Comparison of ENCODE assay signal across 8 mouse cellular contexts in the genomic region with DNA sequence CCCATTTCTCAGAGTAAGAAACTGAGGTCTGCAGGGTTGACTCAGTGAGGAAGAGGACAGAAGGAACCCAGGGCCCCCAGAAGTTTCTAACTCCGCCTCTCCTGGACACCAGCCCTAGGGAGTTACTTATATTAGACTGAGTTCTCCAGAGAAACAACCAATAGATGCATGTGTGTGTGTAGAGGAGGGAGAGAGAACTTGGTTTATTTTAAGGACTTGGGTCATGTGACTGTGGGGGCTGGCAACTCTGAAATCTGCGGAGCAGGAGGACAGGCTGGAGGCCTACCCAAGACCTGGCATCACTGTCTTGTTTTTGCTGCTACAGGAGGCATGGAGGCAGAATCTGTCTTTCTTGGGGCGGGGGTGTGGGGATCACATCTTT. TPM values are rescaled to one million over a fixed set of nuclear protein-coding genes. Genes with fewer than 3 reads are reported as not detected.
DNase-seq lines count a peak whose midpoint lies in the region; ATAC-seq and TF ChIP-seq lines count a peak whose summit lies in the region.

No protein-coding gene starts in this region.

- no peaks in the 10 kb centered on the region for H3K36me3 ChIP-seq in liver, embryonic 12.5 days

- H3K27ac ChIP-seq in gastrocnemius, adult 2 months: peak overlapping the region; percentile 81
- peak overlapping the region; percentile 94 for H3K27ac ChIP-seq in bone marrow macrophage, adult 2 months (ENCODE audit: insufficient read depth, low read depth, low read length)
- no peak overlapping the region for H3K27ac ChIP-seq in liver, embryonic 12.5 days

- no peak overlapping the region for H3K9ac ChIP-seq in liver, embryonic 12.5 days

- H3K4me3 ChIP-seq in gastrocnemius, adult 2 months: peak overlapping the region; percentile 10
- no peak overlapping the region for H3K4me3 ChIP-seq in bone marrow macrophage, adult 2 months (ENCODE audit: insufficient read depth, low read length)
- no peak overlapping the region for H3K4me3 ChIP-seq in liver, embryonic 12.5 days

- TF ChIP-seq CTCF in gastrocnemius, adult 2 months (IDR thresholded peaks at IDR 0.05): no peak
- no peak for TF ChIP-seq CTCF in bone marrow macrophage, adult 2 months (IDR thresholded peaks at IDR 0.05; ENCODE audit: low read depth, low read length)

- no peak for ATAC-seq in liver, embryonic 12.5 days
- no peak for ATAC-seq in activated CD4-positive, CD25-positive, alpha-beta regulatory T cell, adult 4 months

- no peak for DNase-seq in gastrocnemius, adult 2 months
- DNase-seq in gastrocnemius, postnatal 36 days: no peak
- DNase-seq in heart, postnatal 4 days: peak; percentile 49
- peak; percentile 71 for DNase-seq in lung, postnatal 10 days
- DNase-seq in layer of hippocampus, postnatal 36 days: no peak

- 53% methylated on average over 3 of the region's 3 CpGs for WGBS in liver, embryonic 12.5 days (ENCODE audit: insufficient replicate concordance)

- peaks cover 43% of the 10 kb centered on the region for H3K4me1 ChIP-seq in bone marrow macrophage, adult 2 months (ENCODE audit: control insufficient read depth, insufficient read depth, low read length)
- H3K4me1 ChIP-seq in liver, embryonic 12.5 days: peaks cover 27% of the 10 kb centered on the region

- H3K4me2 ChIP-seq in liver, embryonic 12.5 days: no peak overlapping the region

- H3K27me3 ChIP-seq in liver, embryonic 12.5 days (replicated peaks): no peaks in the 10 kb centered on the region

- TF ChIP-seq POLR2A in bone marrow macrophage, adult 2 months (IDR thresholded peaks at IDR 0.05; ENCODE audit: borderline replicate concordance, low read depth, low read length): no peak

- intact Hi-C loops in gastrocnemius, adult 2 months (cut with DNase I): no loop called here
- intact Hi-C loops in gastrocnemius, postnatal 36 days (cut with DNase I): no loop called here

- no peaks in the 10 kb centered on the region for H3K9me3 ChIP-seq in liver, embryonic 12.5 days (replicated peaks)

RNA-seq across cellular contexts. Expression of gene Lrrc75a, which starts 11.5 kb away (rescaled TPM):
- 1 to 10 TPM; 3.2 to 5.6 TPM for total RNA-seq in gastrocnemius, adult 2 months (2021)
- 1 to 10 TPM; 3.5 to 4.3 TPM for total RNA-seq in gastrocnemius, postnatal 36 days (2021)
- polyA plus RNA-seq in bone marrow macrophage, adult 2 months (2012; ENCODE audit: insufficient read depth, insufficient read length, missing spikeins): 10.0 and 10.1 TPM in 2 replicates
- 10 to 100 TPM; 15.7 to 16.5 TPM for total RNA-seq in heart, postnatal 4 days (2021)
- 3.4 and 3.7 TPM in 2 replicates for polyA plus RNA-seq in liver, embryonic 12.5 days (2016; fragmentation: Nextera tagmentation; extraction: Ambion mirVana)
- 1 to 10 TPM; 1.0 to 1.7 TPM for polyA plus RNA-seq in activated CD4-positive, CD25-positive, alpha-beta regulatory T cell, adult 4 months (2017; shearing (Covaris generic))
- total RNA-seq in layer of hippocampus, postnatal 36 days (2021): 1 to 10 TPM; 7.7 to 8.1 TPM

RNA-seq across cellular contexts. Expression of gene Mmgt2, which starts 11.6 kb away (rescaled TPM):
- total RNA-seq in gastrocnemius, adult 2 months (2021): 1 to 10 TPM; 2.9 to 3.5 TPM
- 1 to 10 TPM; 3.9 to 4.0 TPM for total RNA-seq in gastrocnemius, postnatal 36 days (2021)
- 31.1 and 40.5 TPM in 2 replicates for polyA plus RNA-seq in bone marrow macrophage, adult 2 months (2012; ENCODE audit: insufficient read depth, insufficient read length, missing spikeins)
- 10 to 100 TPM; 18.5 to 20.9 TPM for total RNA-seq in heart, postnatal 4 days (2021)
- 15.0 and 17.0 TPM in 2 replicates for polyA plus RNA-seq in liver, embryonic 12.5 days (2016; fragmentation: Nextera tagmentation; extraction: Ambion mirVana)
- polyA plus RNA-seq in activated CD4-positive, CD25-positive, alpha-beta regulatory T cell, adult 4 months (2017; shearing (Covaris generic)): 10 to 100 TPM; 32.9 to 42.3 TPM
- total RNA-seq in layer of hippocampus, postnatal 36 days (2021): 10 to 100 TPM; 16.5 to 17.1 TPM

Comparison
In these comparisons a context has a peak if more than half of its experiments do, and no peak if none do; other contexts are left out.
1. DNase-seq: peak in heart, postnatal 4 days (single experiment) and lung, postnatal 10 days (single experiment); none in gastrocnemius, adult 2 months (single experiment), gastrocnemius, postnatal 36 days (0 of 2) and layer of hippocampus, postnatal 36 days (0 of 2).